Mouse (Mus musculus) small intestine, adult 2 months (tissue): Measurements from ENCODE around the gene Tmub2.

Experiments
- CTCF ChIP-seq: fragments of 200-500 bp; IDR thresholded peaks from 2 replicates; pipeline ENCODE4 v1.5.1; 2012; ENCODE audit warnings: low read depth, mild to moderate bottlenecking, control low read depth, inconsistent platforms, low read length, moderate library complexity, mixed read lengths; ENCODE audit not compliant: insufficient replicate concordance, insufficient read length; ENCODE audit errors: extremely low read depth
- POLR2A ChIP-seq: fragments of 200-500 bp; IDR thresholded peaks from 2 replicates; pipeline ENCODE4 v1.6.1; 2012; ENCODE audit warnings: low read depth, mild to moderate bottlenecking, control low read depth, inconsistent platforms, low read length, moderate library complexity

GRCm38 (mm10) chr11:102320686-102321005, 35.9 kb downstream of the Tmub2 start:
- TF ChIP-seq CTCF (no peak), POLR2A (no peak)
